Mouse (Mus musculus): ENCODE results near the gene Ctns. TPM values are rescaled to one million over a fixed set of nuclear protein-coding genes. Genes with fewer than 3 reads are reported as not detected.

Ctns gene
- polyA plus RNA-seq, 1 experiment from 2014 or later: 19.6 TPM

- ATAC-seq (ENCODE audit: insufficient read depth, low FRiP score): no peak
- Histone ChIP-seq H3K36me3 (ENCODE audit: control insufficient read depth, insufficient read depth, low read length) (no peaks in the 10 kb centered on the region), H3K9ac (ENCODE audit: low read length) (no peak overlapping the region), H3K27ac (ENCODE audit: low read length) (no peak overlapping the region), H3K27me3 (ENCODE audit: control insufficient read depth, insufficient read depth, low read length) (peaks cover 11% of the 10 kb centered on the region), H3K4me2 (ENCODE audit: low read depth, low read length) (no peak overlapping the region), H3K4me1 (ENCODE audit: control insufficient read depth, insufficient read depth, low read length) (peaks cover 3% of the 10 kb centered on the region; the same call in 1 of the 2 replicates), H3K4me3 (replicated peaks; ENCODE audit: low read length) (no peak overlapping the region), H3K9me3 (replicated peaks; ENCODE audit: control insufficient read depth, low read length) (no peaks in the 10 kb centered on the region)
- 80% methylated on average over 4 of the region's 4 CpGs for WGBS
Observed at GRCm38 (mm10) chr11:73161616-73162015, 37.2 kb downstream of the Ctns start.

- H3K4me1 ChIP-seq (ENCODE audit: control insufficient read depth, insufficient read depth, low read length): peaks cover 3% of the 10 kb centered on the region; the same call in 1 of the 2 replicates
- peak overlapping the region; percentile 69; the same call in 1 of the 2 replicates for H3K9ac ChIP-seq (ENCODE audit: low read length)
- H3K36me3 ChIP-seq (ENCODE audit: control insufficient read depth, insufficient read depth, low read length): no peaks in the 10 kb centered on the region
- peaks cover 11% of the 10 kb centered on the region for H3K27me3 ChIP-seq (ENCODE audit: control insufficient read depth, insufficient read depth, low read length)
- H3K4me3 ChIP-seq (replicated peaks; ENCODE audit: low read length): peak overlapping the region; percentile 49
- H3K4me2 ChIP-seq (ENCODE audit: low read depth, low read length): peak overlapping the region; percentile 83
- H3K27ac ChIP-seq (ENCODE audit: low read length): no peak overlapping the region
- no peak for ATAC-seq (ENCODE audit: insufficient read depth, low FRiP score)
- 20% methylated on average over 6 of the region's 6 CpGs for WGBS
- no peaks in the 10 kb centered on the region for H3K9me3 ChIP-seq (replicated peaks; ENCODE audit: control insufficient read depth, low read length)
Observed at GRCm38 (mm10) chr11:73160811-73161200, 38.0 kb downstream of the Ctns start.

- Histone ChIP-seq H3K4me1 (ENCODE audit: control insufficient read depth, insufficient read depth, low read length) (peaks cover 3% of the 10 kb centered on the region; the same call in 1 of the 2 replicates), H3K9ac (ENCODE audit: low read length) (peak within 1 kb of the TSS; percentile 69), H3K27ac (ENCODE audit: low read length) (no peak within 1 kb of the TSS), H3K9me3 (replicated peaks; ENCODE audit: control insufficient read depth, low read length) (no peaks in the 10 kb centered on the region), H3K27me3 (ENCODE audit: control insufficient read depth, insufficient read depth, low read length) (peaks cover 11% of the 10 kb centered on the region), H3K4me2 (ENCODE audit: low read depth, low read length) (peak within 1 kb of the TSS; percentile 83), H3K4me3 (replicated peaks; ENCODE audit: low read length) (peak within 1 kb of the TSS; percentile 49), H3K36me3 (ENCODE audit: control insufficient read depth, insufficient read depth, low read length) (no peaks in the 10 kb centered on the region)
- 2% methylated on average over 43 of the region's 49 CpGs for WGBS
- ATAC-seq (ENCODE audit: insufficient read depth, low FRiP score): peak; percentile 71
Observed at GRCm38 (mm10) chr11:73159957-73160810, 38.7 kb downstream of the Ctns start, which contains the start of gene P2rx5. TSS of gene P2rx5 (plus strand) at chr11:73160421.

- no peaks in the 10 kb centered on the region for H3K36me3 ChIP-seq (ENCODE audit: control insufficient read depth, insufficient read depth, low read length)
- 74% methylated on average over 6 of the region's 6 CpGs for WGBS
- H3K27ac ChIP-seq (ENCODE audit: low read length): no peak overlapping the region
- no peaks in the 10 kb centered on the region for H3K4me1 ChIP-seq (ENCODE audit: control insufficient read depth, insufficient read depth, low read length)
- no peak overlapping the region for H3K4me2 ChIP-seq (ENCODE audit: low read depth, low read length)
- H3K4me3 ChIP-seq (replicated peaks; ENCODE audit: low read length): no peak overlapping the region
- H3K9ac ChIP-seq (ENCODE audit: low read length): no peak overlapping the region
- no peak for ATAC-seq (ENCODE audit: insufficient read depth, low FRiP score)
- H3K27me3 ChIP-seq (ENCODE audit: control insufficient read depth, insufficient read depth, low read length): peaks cover 11% of the 10 kb centered on the region
- no peaks in the 10 kb centered on the region for H3K9me3 ChIP-seq (replicated peaks; ENCODE audit: control insufficient read depth, low read length)
Observed at GRCm38 (mm10) chr11:73155071-73155470, 43.8 kb downstream of the Ctns start.

GRCm38 (mm10) chr11:73148209-73148608 is 50.6 kb downstream of the Ctns start:
- Histone ChIP-seq H3K27me3 (ENCODE audit: control insufficient read depth, insufficient read depth, low read length) (no peaks in the 10 kb centered on the region), H3K4me1 (ENCODE audit: control insufficient read depth, insufficient read depth, low read length) (no peaks in the 10 kb centered on the region), H3K27ac (ENCODE audit: low read length) (no peak overlapping the region), H3K9me3 (replicated peaks; ENCODE audit: control insufficient read depth, low read length) (no peaks in the 10 kb centered on the region), H3K4me2 (ENCODE audit: low read depth, low read length) (no peak overlapping the region), H3K4me3 (replicated peaks; ENCODE audit: low read length) (no peak overlapping the region), H3K36me3 (ENCODE audit: control insufficient read depth, insufficient read depth, low read length) (no peaks in the 10 kb centered on the region), H3K9ac (ENCODE audit: low read length) (no peak overlapping the region)
- ATAC-seq (ENCODE audit: insufficient read depth, low FRiP score): no peak
- WGBS: 78% methylated on average over 9 of the region's 9 CpGs

GRCm38 (mm10) chr11:73146975-73147365 is 51.9 kb downstream of the Ctns start:
- H3K9me3 ChIP-seq (replicated peaks; ENCODE audit: control insufficient read depth, low read length): no peaks in the 10 kb centered on the region
- H3K27me3 ChIP-seq (ENCODE audit: control insufficient read depth, insufficient read depth, low read length): no peaks in the 10 kb centered on the region
- H3K4me2 ChIP-seq (ENCODE audit: low read depth, low read length): no peak overlapping the region
- H3K9ac ChIP-seq (ENCODE audit: low read length): no peak overlapping the region
- no peak overlapping the region for H3K4me3 ChIP-seq (replicated peaks; ENCODE audit: low read length)
- H3K4me1 ChIP-seq (ENCODE audit: control insufficient read depth, insufficient read depth, low read length): no peaks in the 10 kb centered on the region
- 47% methylated on average over 7 of the region's 7 CpGs for WGBS
- no peak for ATAC-seq (ENCODE audit: insufficient read depth, low FRiP score)
- no peaks in the 10 kb centered on the region for H3K36me3 ChIP-seq (ENCODE audit: control insufficient read depth, insufficient read depth, low read length)
- H3K27ac ChIP-seq (ENCODE audit: low read length): no peak overlapping the region

- Histone ChIP-seq H3K36me3 (ENCODE audit: control insufficient read depth, insufficient read depth, low read length) (no peaks in the 10 kb centered on the region), H3K27me3 (ENCODE audit: control insufficient read depth, insufficient read depth, low read length) (no peaks in the 10 kb centered on the region), H3K27ac (ENCODE audit: low read length) (no peak overlapping the region), H3K9me3 (replicated peaks; ENCODE audit: control insufficient read depth, low read length) (no peaks in the 10 kb centered on the region), H3K4me1 (ENCODE audit: control insufficient read depth, insufficient read depth, low read length) (no peaks in the 10 kb centered on the region), H3K9ac (ENCODE audit: low read length) (no peak overlapping the region), H3K4me2 (ENCODE audit: low read depth, low read length) (no peak overlapping the region), H3K4me3 (replicated peaks; ENCODE audit: low read length) (no peak overlapping the region)
- WGBS: 50% methylated on average over 11 of the region's 11 CpGs
- no peak for ATAC-seq (ENCODE audit: insufficient read depth, low FRiP score)
Observed at GRCm38 (mm10) chr11:73146026-73146974, 52.5 kb downstream of the Ctns start.

- no peak for ATAC-seq (ENCODE audit: insufficient read depth, low FRiP score)
- Histone ChIP-seq H3K4me1 (ENCODE audit: control insufficient read depth, insufficient read depth, low read length) (no peaks in the 10 kb centered on the region), H3K27ac (ENCODE audit: low read length) (no peak overlapping the region), H3K4me3 (replicated peaks; ENCODE audit: low read length) (no peak overlapping the region), H3K9me3 (replicated peaks; ENCODE audit: control insufficient read depth, low read length) (no peaks in the 10 kb centered on the region), H3K9ac (ENCODE audit: low read length) (no peak overlapping the region), H3K27me3 (ENCODE audit: control insufficient read depth, insufficient read depth, low read length) (no peaks in the 10 kb centered on the region), H3K4me2 (ENCODE audit: low read depth, low read length) (no peak overlapping the region), H3K36me3 (ENCODE audit: control insufficient read depth, insufficient read depth, low read length) (no peaks in the 10 kb centered on the region)
- 59% methylated on average over 1 of the region's 1 CpGs for WGBS
Observed at GRCm38 (mm10) chr11:73144261-73144681, 54.6 kb downstream of the Ctns start.
